Mouse (Mus musculus) lung, adult 2 months (tissue): Measurements from ENCODE around the gene Hnrnpa2b1. TPM values are rescaled to one million over a fixed set of nuclear protein-coding genes. Genes with fewer than 3 reads are reported as not detected.

ENCODE experiments used
- DNase-seq: peaks from one replicate; pipeline ENCODE4 v3.0.0; 2022
- H3K4me1 ChIP-seq: fragments of 200-500 bp; 2 replicates; pipeline ENCODE4 v1.6.1; 2011; ENCODE audit warnings: low read length; ENCODE audit not compliant: control insufficient read depth, insufficient read depth
- H3K4me3 ChIP-seq: fragments of 200-500 bp; replicated peaks from 2 replicates; pipeline ENCODE3; 2011; ENCODE audit warnings: low read depth, mild to moderate bottlenecking, control low read depth, low read length; ENCODE audit errors: extremely low read depth
- CTCF ChIP-seq: fragments of 200-500 bp; IDR thresholded peaks from 2 replicates; pipeline ENCODE4 v1.5.1; 2011; ENCODE audit warnings: mild to moderate bottlenecking, low read length, control low read depth; ENCODE audit not compliant: insufficient read depth
- POLR2A ChIP-seq: fragments of 200-500 bp; IDR thresholded peaks from 2 replicates; pipeline ENCODE4 v1.6.1; 2011; ENCODE audit warnings: low read depth, mild to moderate bottlenecking, control low read depth, low read length, borderline replicate concordance; ENCODE audit errors: extremely low read depth
- WGBS: fragments of 180-500 bp; shearing (Covaris S2); methylation state at CpG from one replicate; pipeline ENCODE4 v1.1.7; 2018; 5-methylcytosine and 5-hydroxymethylcytosine counted together
- polyA plus RNA-seq: library from polyadenylated mRNA; depleted of rRNA; stranded (reverse); fragments of >200 nt; gene quantifications from 2 replicates; pipeline ENCODE4 v1.2.3, GENCODE M21; 2012; rRNA removed

Gene Hnrnpa2b1
- polyA plus RNA-seq = 45.4 and 73.2 TPM in 2 replicates

DNA sequence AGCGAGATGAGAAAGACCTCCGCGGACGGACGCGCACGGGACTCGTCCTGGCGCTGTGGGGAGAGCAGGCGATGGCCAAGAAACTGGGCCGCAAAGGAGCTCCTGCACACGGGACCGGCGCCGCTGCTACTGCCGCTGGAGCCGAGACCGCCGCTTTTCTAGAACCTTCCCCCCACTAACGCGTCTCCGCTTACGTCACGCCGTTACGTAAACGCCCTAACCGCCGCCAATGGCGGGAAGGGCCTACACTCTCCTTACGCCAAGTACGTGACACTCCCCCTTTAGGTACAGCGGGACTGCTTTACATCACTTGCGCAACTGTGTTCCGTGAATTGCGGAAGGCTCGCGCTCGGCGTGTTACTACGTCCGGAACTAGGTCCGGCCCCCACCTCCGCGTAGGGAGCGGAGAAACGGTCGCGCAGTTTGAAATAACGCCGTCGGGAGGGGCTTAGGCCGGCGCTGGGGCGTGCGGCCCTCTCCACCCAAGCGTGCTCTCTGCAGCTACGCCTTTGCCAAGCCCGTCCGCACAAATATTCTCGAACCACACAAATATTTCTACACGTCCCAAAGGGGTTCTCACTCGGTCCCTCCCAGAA, at the start of gene Hnrnpa2b1:
Hnrnpa2b1 (minus strand) TSS at position 180 of the 596 bp plus-strand sequence.
- peak within 1 kb of the TSS; percentile 98 for H3K4me3 ChIP-seq
- peak; percentile 99 for DNase-seq
- under 1% methylated on average over 63 of the region's 63 CpGs for WGBS
- TF ChIP-seq POLR2A (peak; percentile 98), CTCF (no peak)
- H3K4me1 ChIP-seq = peaks cover 11% of the 10 kb centered on the region

DNA sequence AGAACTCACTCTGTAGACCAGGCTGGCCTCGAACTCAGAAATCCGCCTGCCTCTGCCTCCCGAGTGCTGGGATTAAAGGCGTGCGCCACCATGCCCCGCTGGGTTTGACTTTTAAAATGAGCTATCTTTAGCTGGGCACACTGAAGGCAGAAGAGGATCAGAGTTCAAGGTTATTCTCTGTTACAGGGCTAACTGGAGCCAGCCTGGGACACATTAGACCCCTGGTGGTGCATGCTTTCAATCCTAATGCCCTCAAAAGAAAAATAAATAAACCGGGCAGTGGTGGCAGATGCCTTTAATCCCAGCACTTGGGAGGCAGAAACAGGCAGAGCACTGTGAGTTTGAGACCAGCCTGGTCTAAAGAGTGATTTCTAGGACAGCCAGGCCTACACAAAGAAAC, 45.2 kb upstream of the Hnrnpa2b1 start:
- TF ChIP-seq CTCF = no peak
- no peak for TF ChIP-seq POLR2A
- WGBS = 92% methylated on average over 7 of the region's 7 CpGs
- Histone ChIP-seq H3K4me1 (no peaks in the 10 kb centered on the region), H3K4me3 (no peak overlapping the region)
- DNase-seq = no peak

DNA sequence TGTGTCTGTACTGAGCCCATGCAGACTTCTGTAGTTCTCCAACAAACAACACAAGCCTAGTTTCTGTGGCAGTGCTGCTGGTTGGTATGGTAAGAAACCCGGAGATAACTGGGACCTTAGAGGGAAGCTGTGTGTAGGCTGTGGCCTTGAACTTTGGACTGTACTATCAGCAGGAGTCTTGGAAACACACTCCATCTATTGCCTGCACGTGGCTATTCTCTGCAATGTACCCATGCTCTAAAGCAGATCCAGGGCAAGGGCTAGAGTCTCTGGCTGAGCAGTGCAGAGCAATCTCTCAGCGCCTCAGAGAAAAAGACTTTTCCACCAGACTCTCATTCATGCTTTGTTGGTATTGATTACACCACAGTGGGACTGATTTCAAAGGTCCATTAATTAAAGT, 44.1 kb upstream of the Hnrnpa2b1 start:
- TF ChIP-seq POLR2A (no peak), CTCF (no peak)
- WGBS = 77% methylated on average over 3 of the region's 3 CpGs
- Histone ChIP-seq H3K4me3 (no peak overlapping the region), H3K4me1 (no peaks in the 10 kb centered on the region)
- DNase-seq = no peak

DNA sequence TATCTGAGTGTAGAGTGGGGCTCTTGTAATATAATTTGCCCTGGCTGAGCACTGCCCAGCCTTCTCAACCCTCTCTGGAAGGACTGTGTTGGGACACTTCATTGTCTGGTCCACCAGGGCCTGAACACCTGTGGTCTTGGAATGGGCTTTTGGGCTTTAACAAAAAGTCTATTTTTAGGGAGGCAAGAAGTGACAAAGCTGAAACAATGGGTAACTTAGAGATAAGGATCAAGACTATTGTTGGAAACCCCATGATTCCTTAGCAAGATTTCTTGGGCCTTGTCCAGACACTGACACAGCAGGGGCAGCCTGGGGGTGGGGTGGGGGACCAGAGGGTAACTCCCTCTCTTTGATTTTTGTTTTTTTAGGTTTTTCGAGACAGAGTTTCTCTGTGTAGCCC, 41.3 kb upstream of the Hnrnpa2b1 start:
- TF ChIP-seq CTCF (no peak), POLR2A (no peak)
- no peak for DNase-seq
- Histone ChIP-seq H3K4me3 (no peak overlapping the region), H3K4me1 (no peaks in the 10 kb centered on the region)
- WGBS = 68% methylated on average over 1 of the region's 1 CpGs

DNA sequence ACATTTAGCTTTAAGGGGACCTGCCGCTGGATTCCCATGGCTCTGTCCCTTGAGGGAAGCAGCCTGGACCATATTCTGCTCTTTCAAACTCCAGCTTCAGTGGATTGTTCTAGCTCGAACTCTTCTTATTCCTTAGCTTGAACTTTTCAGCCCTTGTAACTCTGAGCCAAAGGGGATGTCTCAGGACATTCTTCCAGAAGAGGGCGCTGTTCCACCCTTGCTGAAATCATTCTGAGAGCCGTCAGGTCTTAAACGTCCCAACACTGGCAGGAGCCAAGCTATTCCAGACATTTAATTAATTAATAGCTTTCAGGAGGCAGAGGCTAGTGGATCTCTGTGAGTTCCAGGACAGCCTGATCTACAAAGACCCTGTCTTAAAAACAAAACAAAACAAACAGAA, 40.4 kb upstream of the Hnrnpa2b1 start:
- DNase-seq = peak; percentile 34
- 29% methylated on average over 5 of the region's 5 CpGs for WGBS

DNA sequence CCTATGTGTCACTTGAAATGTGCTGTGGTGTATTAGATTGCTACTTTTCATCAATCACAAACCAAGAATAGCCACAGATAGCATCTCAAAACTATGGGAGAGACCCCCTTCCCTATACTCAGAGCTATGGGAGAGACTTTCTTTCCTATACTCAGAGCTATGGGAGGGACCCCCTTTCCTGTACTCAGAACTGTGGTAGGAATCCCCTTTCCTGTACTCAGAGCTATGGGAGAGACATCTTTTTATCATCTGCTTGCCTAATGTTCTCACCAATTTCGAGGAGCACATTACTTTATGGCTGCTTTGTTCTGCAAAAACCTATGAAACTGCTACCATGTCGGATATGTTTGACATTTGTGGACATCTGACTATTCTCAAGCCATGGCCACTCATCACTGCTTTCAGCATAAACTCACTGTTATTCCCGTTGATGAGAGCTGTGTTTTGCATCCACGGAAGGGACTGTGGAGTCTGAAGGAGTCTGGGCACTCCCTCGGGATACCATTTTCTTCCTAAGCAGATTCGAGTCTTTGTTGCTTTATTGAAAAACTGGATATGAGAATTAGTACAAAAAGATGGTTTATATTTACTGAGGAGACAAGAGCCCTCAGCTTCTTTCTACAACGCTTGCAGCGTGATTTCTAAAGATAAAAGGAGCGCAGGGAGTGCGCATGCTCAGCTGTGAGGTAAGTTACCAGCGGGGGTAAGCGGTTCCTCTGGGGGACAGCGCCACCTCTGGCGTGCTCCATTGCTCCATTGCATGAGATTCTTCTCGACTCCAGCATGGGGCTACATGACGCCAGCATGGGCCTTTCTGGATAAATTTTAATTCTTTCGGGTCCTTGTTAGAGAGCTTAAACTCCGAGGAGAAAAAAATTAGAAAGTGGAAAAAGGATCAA, 39.3 kb upstream of the Hnrnpa2b1 start:
- H3K4me3 ChIP-seq = peak overlapping the region; percentile 13
- no peaks in the 10 kb centered on the region for H3K4me1 ChIP-seq
- TF ChIP-seq CTCF = peak; percentile 83
- no peak for TF ChIP-seq POLR2A
- 24% methylated on average over 18 of the region's 18 CpGs for WGBS
- DNase-seq = peak; percentile 58

More for the DNA sequence above, 40.4 kb upstream of the Hnrnpa2b1 start:
- Histone ChIP-seq H3K4me1 (no peaks in the 10 kb centered on the region), H3K4me3 (no peak overlapping the region)
- TF ChIP-seq POLR2A = no peak
- peak; percentile 29; the same call in 1 of the 2 replicates for TF ChIP-seq CTCF

DNA sequence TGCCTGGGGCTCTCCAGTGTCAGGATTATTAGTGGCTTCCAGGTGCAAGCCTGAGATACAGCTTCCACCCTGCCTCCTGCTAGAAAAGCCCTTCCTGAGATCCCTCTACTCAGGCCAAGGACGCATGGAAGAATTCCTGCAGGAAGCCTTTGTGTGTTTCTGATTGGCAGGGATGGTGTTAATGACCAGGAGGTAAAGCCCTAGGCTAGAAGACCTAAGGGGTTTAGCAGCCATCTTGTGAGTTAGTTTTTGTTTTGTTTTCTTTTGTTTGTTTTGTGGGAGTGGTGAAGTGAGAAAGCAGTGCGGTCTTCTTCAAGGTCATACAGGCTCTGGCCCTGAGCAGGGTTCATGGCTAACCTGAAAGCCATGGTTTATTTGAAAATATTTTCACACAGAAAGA, 37.9 kb upstream of the Hnrnpa2b1 start:
- 58% methylated on average over 2 of the region's 2 CpGs for WGBS
- Histone ChIP-seq H3K4me1 (no peaks in the 10 kb centered on the region), H3K4me3 (no peak overlapping the region)
- DNase-seq = no peak
- TF ChIP-seq POLR2A (no peak), CTCF (no peak)

DNA sequence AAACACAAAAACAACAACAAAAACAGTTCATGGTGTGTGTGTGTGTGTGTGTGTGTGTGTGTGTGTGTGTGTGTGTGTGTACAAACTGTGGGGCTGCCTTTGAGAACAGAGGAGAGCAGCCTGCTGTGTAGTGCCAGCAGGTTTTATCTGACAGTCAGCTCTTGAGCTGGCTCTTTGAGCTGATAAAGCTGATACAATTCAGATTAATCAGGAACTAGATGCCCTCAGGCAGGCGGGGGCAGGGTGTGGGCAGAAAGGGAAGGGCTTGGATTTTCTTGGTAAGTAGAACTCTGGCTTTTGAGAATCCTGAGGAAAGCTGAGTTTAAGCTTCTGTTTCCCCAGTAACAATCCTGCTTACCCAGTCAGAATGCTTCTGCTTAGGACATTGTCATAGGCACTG, 36.0 kb upstream of the Hnrnpa2b1 start:
- no peak for DNase-seq
- Histone ChIP-seq H3K4me3 (no peak overlapping the region), H3K4me1 (no peaks in the 10 kb centered on the region)
- WGBS = 59% methylated on average over 1 of the region's 1 CpGs
- TF ChIP-seq POLR2A (no peak), CTCF (no peak)

DNA sequence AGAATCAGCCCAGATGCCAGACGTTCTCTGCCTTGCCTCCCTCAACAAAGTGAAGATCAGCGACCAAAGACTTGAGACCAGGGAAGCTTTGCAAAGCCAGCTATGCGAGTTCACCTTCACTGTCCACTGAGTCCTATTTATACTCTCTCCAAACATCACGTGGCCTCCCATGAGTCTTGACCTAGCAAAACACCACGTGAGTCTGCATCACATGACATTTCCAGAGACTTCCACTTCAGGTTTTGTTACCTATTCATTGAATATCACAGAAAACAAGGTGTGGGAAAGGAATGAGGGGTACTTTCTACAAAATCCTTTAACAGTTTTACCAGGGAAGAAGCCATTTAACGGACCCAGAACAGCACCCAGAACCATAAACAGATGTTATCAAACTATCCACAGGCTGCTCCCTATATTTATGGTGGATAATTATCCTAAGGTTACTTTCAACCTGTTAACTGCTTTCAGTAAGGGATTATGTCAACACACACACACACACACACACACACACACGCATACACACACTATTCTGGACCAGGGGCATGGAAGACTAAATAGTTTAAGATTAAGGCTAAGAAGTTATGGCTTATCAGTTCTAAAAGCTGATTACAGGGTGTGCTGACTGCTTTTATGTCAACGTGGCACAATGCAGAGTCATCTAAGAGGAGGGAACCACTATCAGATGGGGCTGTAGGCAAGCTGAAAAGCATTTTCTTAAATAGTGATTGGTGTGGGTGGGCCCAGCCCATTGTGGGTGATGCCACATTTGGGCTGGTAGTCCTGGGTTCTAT, 27.8 kb upstream of the Hnrnpa2b1 start:
- WGBS = 59% methylated on average over 8 of the region's 8 CpGs
- DNase-seq = no peak
- Histone ChIP-seq H3K4me3 (no peak overlapping the region), H3K4me1 (no peaks in the 10 kb centered on the region)
- TF ChIP-seq POLR2A (no peak), CTCF (no peak)

DNA sequence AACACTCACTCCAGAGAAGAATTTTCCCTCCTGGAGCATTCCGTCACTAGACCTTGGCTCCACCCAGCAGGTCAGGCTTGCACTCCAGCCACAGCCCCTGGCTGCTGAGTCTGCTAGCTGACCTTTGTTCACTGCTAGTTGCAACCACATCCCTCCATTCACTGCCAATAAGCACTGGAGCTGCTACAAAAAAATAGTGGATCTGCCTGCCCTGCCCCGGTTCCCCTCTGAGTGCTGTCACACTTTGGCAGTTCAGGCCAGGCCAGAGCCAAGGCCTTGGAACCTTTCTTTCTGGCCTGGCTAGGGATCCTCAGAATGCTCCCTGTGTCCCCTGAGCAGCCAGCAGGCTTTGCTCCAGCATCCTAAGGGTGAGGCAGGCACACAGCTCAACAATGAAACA, 20.1 kb upstream of the Hnrnpa2b1 start:
- WGBS = 57% methylated on average over 2 of the region's 2 CpGs
- no peak for TF ChIP-seq POLR2A
- TF ChIP-seq CTCF = no peak
- no peak for DNase-seq
- Histone ChIP-seq H3K4me3 (no peak overlapping the region), H3K4me1 (no peaks in the 10 kb centered on the region)
